Mouse (Mus musculus) stomach, embryonic 14.5 days (tissue): ENCODE results near the gene Pacsin3. TPM values are rescaled to one million over a fixed set of nuclear protein-coding genes. Genes with fewer than 3 reads are reported as not detected.

Source experiments
- polyA plus RNA-seq: library from polyadenylated mRNA; unstranded; fragments of >200 nt; fragmentation: Nextera tagmentation; extraction: Ambion mirVana; gene quantifications from 2 replicates; pipeline ENCODE4 v1.2.1, GENCODE M21; 2014

Pacsin3 gene
- polyA plus RNA-seq, 1 experiment from 2014 or later: 40.9 TPM

Other genes with a start within 250 kb of the Pacsin3 start
- 1.3 and 1.6 TPM in 2 replicates for gene Rapsn, start 220.3 kb upstream of the Pacsin3 start, polyA plus RNA-seq
- 302 and 313 TPM in 2 replicates for gene Psmc3, start 201.9 kb upstream of the Pacsin3 start, polyA plus RNA-seq
- 42.8 and 45.8 TPM in 2 replicates for gene Slc39a13, start 185.5 kb upstream of the Pacsin3 start, polyA plus RNA-seq
- 6.0 and 6.1 TPM in 2 replicates for gene Spi1, start 173.6 kb upstream of the Pacsin3 start, polyA plus RNA-seq
- 0.35 and 0.42 TPM in 2 replicates for gene Mybpc3, start 137.8 kb upstream of the Pacsin3 start, polyA plus RNA-seq
- gene Madd, start 72.1 kb upstream of the Pacsin3 start, polyA plus RNA-seq: 11.8 and 19.7 TPM in 2 replicates
- 0.36 and 1.4 TPM in 2 replicates for gene Nr1h3, start 53.1 kb upstream of the Pacsin3 start, polyA plus RNA-seq
- 26.5 and 32.3 TPM in 2 replicates for gene Acp2, start 53.1 kb upstream of the Pacsin3 start, polyA plus RNA-seq
- gene Ddb2, start 19.0 kb upstream of the Pacsin3 start, polyA plus RNA-seq: 19.9 and 22.7 TPM in 2 replicates
- gene Arfgap2, start 9.0 kb downstream of the Pacsin3 start, polyA plus RNA-seq: 65.1 and 75.7 TPM in 2 replicates
- 60.0 and 67.1 TPM in 2 replicates for gene 1110051M20Rik, start 188.8 kb downstream of the Pacsin3 start, polyA plus RNA-seq
- gene Lrp4, start 201.6 kb downstream of the Pacsin3 start, polyA plus RNA-seq: 5.2 and 5.9 TPM in 2 replicates